Mouse (Mus musculus) CH12.LX (cell line): ENCODE measurements around the gene Cited2. TPM values are rescaled to one million over a fixed set of nuclear protein-coding genes. Genes with fewer than 3 reads are reported as not detected.

Experiments used
- DNase-seq: peaks from one replicate; pipeline ENCODE4 v3.0.0-alpha.2; 2013; ENCODE audit errors: extremely low read depth
- H3K27ac ChIP-seq: 2 replicates; pipeline ENCODE4 v1.5.1; 2012; ENCODE audit warnings: low read depth, mild to moderate bottlenecking, control low read depth, moderate library complexity; ENCODE audit not compliant: insufficient read depth
- H3K27me3 ChIP-seq: replicated peaks from 2 replicates; pipeline ENCODE3; 2012; ENCODE audit warnings: inconsistent platforms
- H3K36me3 ChIP-seq, 2 experiments: replicated peaks in 1 of 2; 2 replicates each; pipeline versions ENCODE3 to v1.6.1; 2012; ENCODE audit warnings: inconsistent platforms in 1 of 2, low read length in 1 of 2, mild to moderate bottlenecking in 1 of 2, mixed read lengths in 1 of 2, moderate library complexity in 1 of 2; ENCODE audit not compliant: control insufficient read depth in 1 of 2, insufficient read depth in 1 of 2
- H3K4me1 ChIP-seq, 2 experiments: 2 replicates each; pipeline ENCODE4 v1.6.1; 2012; ENCODE audit warnings: inconsistent platforms in 1 of 2, moderate library complexity in 1 of 2; ENCODE audit not compliant: insufficient read depth in 2 of 2, control insufficient read depth in 1 of 2
- H3K4me2 ChIP-seq: 2 replicates; pipeline ENCODE4 v1.6.1; 2012; ENCODE audit warnings: low read depth, mild to moderate bottlenecking, control low read depth; ENCODE audit not compliant: poor library complexity, insufficient read depth, severe bottlenecking
- H3K4me3 ChIP-seq, 3 experiments: fragments of 150-350 bp in 1 of 3; sonication (generic) in 1 of 3; replicated peaks in 1 of 3; 2 replicates each; pipeline versions ENCODE3 to v1.5.1; 2011 to 2012; ENCODE audit warnings: low read depth in 2 of 3, low read length in 2 of 3, mild to moderate bottlenecking in 2 of 3, moderate library complexity in 2 of 3, control low read depth in 1 of 3, improper control_type of control experiment in 1 of 3, inconsistent platforms in 1 of 3, mixed read lengths in 1 of 3; ENCODE audit not compliant: poor library complexity in 1 of 3
- H3K79me2 ChIP-seq: replicated peaks from 2 replicates; pipeline ENCODE4 v1.6.1; 2012; ENCODE audit warnings: mild to moderate bottlenecking, moderate library complexity; ENCODE audit not compliant: control insufficient read depth, poor library complexity, insufficient read depth, severe bottlenecking; ENCODE audit errors: extremely low read depth
- H3K9ac ChIP-seq: 2 replicates; pipeline ENCODE4 v1.6.1; 2012; ENCODE audit warnings: low read depth, mild to moderate bottlenecking, control low read depth, moderate library complexity; ENCODE audit not compliant: insufficient read depth
- H3K9me3 ChIP-seq: replicated peaks from 2 replicates; pipeline ENCODE3; 2012; ENCODE audit warnings: low read length, inconsistent platforms, mixed read lengths
- BHLHE40 ChIP-seq: IDR thresholded peaks from 2 replicates; pipeline ENCODE4 v1.6.1; 2011; ENCODE audit warnings: mild to moderate bottlenecking, low read depth, low read length, improper control_type of control experiment
- CHD1 ChIP-seq: IDR thresholded peaks from 2 replicates; pipeline ENCODE4 v1.6.1; 2012; ENCODE audit warnings: low read depth, low read length, improper control_type of control experiment, inconsistent platforms
- CHD2 ChIP-seq: IDR thresholded peaks from 2 replicates; pipeline ENCODE4 v1.6.1; 2011; ENCODE audit warnings: low read length, improper control_type of control experiment
- CTCF ChIP-seq, 2 experiments: IDR thresholded peaks in 1 of 2; conservative IDR thresholded peaks in 1 of 2; 2 replicates each; pipeline ENCODE4 v1.5.1; 2011 to 2012; ENCODE audit warnings: low read depth in 2 of 2, low read length in 2 of 2, improper control_type of control experiment in 1 of 2, inconsistent platforms in 1 of 2, mild to moderate bottlenecking in 1 of 2, moderate library complexity in 1 of 2
- E2F4 ChIP-seq: IDR thresholded peaks from 2 replicates; pipeline ENCODE4 v1.6.1; 2011; ENCODE audit warnings: low read depth, low read length, improper control_type of control experiment; ENCODE audit not compliant: insufficient replicate concordance
- ELF1 ChIP-seq: IDR thresholded peaks from 2 replicates; pipeline ENCODE4 v1.6.1; 2014; ENCODE audit warnings: low read depth, mild to moderate bottlenecking, inconsistent platforms, low read length, improper control_type of control experiment
- EP300 ChIP-seq: IDR thresholded peaks from 2 replicates; pipeline ENCODE4 v1.6.1; 2011; ENCODE audit warnings: low read length, improper control_type of control experiment
- ETS1 ChIP-seq: conservative IDR thresholded peaks from 2 replicates; pipeline ENCODE4 v1.6.1; 2012; ENCODE audit warnings: low read depth, mild to moderate bottlenecking, inconsistent platforms, low read length, improper control_type of control experiment, moderate library complexity
- GABPA ChIP-seq: IDR thresholded peaks from 2 replicates; pipeline ENCODE4 v1.6.1; 2012; ENCODE audit warnings: low read depth, low read length, improper control_type of control experiment, inconsistent platforms; ENCODE audit not compliant: insufficient replicate concordance
- HCFC1 ChIP-seq: IDR thresholded peaks from 2 replicates; pipeline ENCODE4 v1.6.1; 2012; ENCODE audit warnings: low read depth, mild to moderate bottlenecking, inconsistent platforms, low read length, improper control_type of control experiment
- IRF4 ChIP-seq: IDR thresholded peaks from 2 replicates; pipeline ENCODE4 v1.6.1; 2014; ENCODE audit warnings: low read depth, mild to moderate bottlenecking, inconsistent platforms, low read length, improper control_type of control experiment
- JUN ChIP-seq: IDR thresholded peaks from 2 replicates; pipeline ENCODE4 v1.6.1; 2011; ENCODE audit warnings: low read depth, mild to moderate bottlenecking, low read length, improper control_type of control experiment, moderate library complexity; ENCODE audit not compliant: insufficient read depth
- JUND ChIP-seq: conservative IDR thresholded peaks from 2 replicates; pipeline ENCODE4 v1.6.1; 2011; ENCODE audit warnings: low read depth, low read length, improper control_type of control experiment
- KAT2A ChIP-seq: IDR thresholded peaks from 2 replicates; pipeline ENCODE4 v1.6.1; 2012; ENCODE audit warnings: low read length, improper control_type of control experiment, inconsistent platforms; ENCODE audit not compliant: insufficient replicate concordance
- MAFK ChIP-seq: IDR thresholded peaks from 2 replicates; pipeline ENCODE4 v1.6.1; 2011; ENCODE audit warnings: low read length, improper control_type of control experiment; ENCODE audit not compliant: insufficient replicate concordance
- MAX ChIP-seq: IDR thresholded peaks from 2 replicates; pipeline ENCODE4 v1.6.1; 2011; ENCODE audit warnings: low read length, improper control_type of control experiment
- MAZ ChIP-seq: IDR thresholded peaks from 2 replicates; pipeline ENCODE4 v1.6.1; 2012; ENCODE audit warnings: low read depth, mild to moderate bottlenecking, inconsistent platforms, low read length, improper control_type of control experiment, moderate library complexity
- MEF2A ChIP-seq: IDR thresholded peaks from 2 replicates; pipeline ENCODE4 v1.6.1; 2014; ENCODE audit warnings: low read depth, mild to moderate bottlenecking, inconsistent platforms, low read length, improper control_type of control experiment, borderline replicate concordance
- MXI1 ChIP-seq: IDR thresholded peaks from 2 replicates; pipeline ENCODE4 v1.6.1; 2011; ENCODE audit warnings: mild to moderate bottlenecking, low read depth, low read length, improper control_type of control experiment
- MYC ChIP-seq: IDR thresholded peaks from 2 replicates; pipeline ENCODE4 v1.6.1; 2011; ENCODE audit warnings: low read depth, mild to moderate bottlenecking, improper control_type of control experiment, low read length
- NELFE ChIP-seq: IDR thresholded peaks from 2 replicates; pipeline ENCODE4 v1.6.1; 2011; ENCODE audit warnings: low read depth, low read length, improper control_type of control experiment
- NRF1 ChIP-seq: IDR thresholded peaks from 2 replicates; pipeline ENCODE4 v1.6.1; 2014; ENCODE audit warnings: low read depth, mild to moderate bottlenecking, inconsistent platforms, low read length, improper control_type of control experiment, moderate library complexity
- PAX5 ChIP-seq: IDR thresholded peaks from 2 replicates; pipeline ENCODE4 v1.6.1; 2012; ENCODE audit warnings: low read length, inconsistent platforms, mixed read lengths
- POLR2A ChIP-seq: IDR thresholded peaks from 2 replicates; pipeline ENCODE4 v1.6.1; 2011; ENCODE audit warnings: low read depth, mild to moderate bottlenecking, improper control_type of control experiment, low read length
- POLR2AphosphoS2 ChIP-seq: IDR thresholded peaks from 2 replicates; pipeline ENCODE4 v1.6.1; 2011; ENCODE audit warnings: low read depth, low read length, improper control_type of control experiment
- RAD21 ChIP-seq: IDR thresholded peaks from 2 replicates; pipeline ENCODE4 v1.6.1; 2011; ENCODE audit warnings: low read depth, mild to moderate bottlenecking, low read length, improper control_type of control experiment, moderate library complexity
- RCOR1 ChIP-seq: conservative IDR thresholded peaks from 2 replicates; pipeline ENCODE4 v1.6.1; 2012; ENCODE audit warnings: low read depth, mild to moderate bottlenecking, inconsistent platforms, low read length, improper control_type of control experiment
- SIN3A ChIP-seq: IDR thresholded peaks from 2 replicates; pipeline ENCODE4 v1.6.1; 2012; ENCODE audit warnings: low read length, improper control_type of control experiment, inconsistent platforms
- SMC3 ChIP-seq: IDR thresholded peaks from 2 replicates; pipeline ENCODE4 v1.6.1; 2011; ENCODE audit warnings: low read depth, low read length, improper control_type of control experiment
- TBP ChIP-seq: conservative IDR thresholded peaks from 2 replicates; pipeline ENCODE4 v1.6.1; 2011; ENCODE audit warnings: low read depth, low read length, improper control_type of control experiment
- TCF12 ChIP-seq: IDR thresholded peaks from 2 replicates; pipeline ENCODE4 v1.6.1; 2014; ENCODE audit warnings: low read depth, mild to moderate bottlenecking, inconsistent platforms, low read length, improper control_type of control experiment
- UBTF ChIP-seq: IDR thresholded peaks from 2 replicates; pipeline ENCODE4 v1.6.1; 2012; ENCODE audit warnings: low read depth, mild to moderate bottlenecking, inconsistent platforms, low read length, improper control_type of control experiment, moderate library complexity
- USF1 ChIP-seq: IDR thresholded peaks from 2 replicates; pipeline ENCODE4 v1.6.1; 2014; ENCODE audit warnings: low read depth, mild to moderate bottlenecking, inconsistent platforms, low read length, improper control_type of control experiment
- USF2 ChIP-seq: conservative IDR thresholded peaks from 2 replicates; pipeline ENCODE4 v1.6.1; 2011; ENCODE audit warnings: low read depth, low read length, improper control_type of control experiment
- ZC3H11A ChIP-seq: IDR thresholded peaks from 2 replicates; pipeline ENCODE4 v1.6.1; 2012; ENCODE audit warnings: low read depth, mild to moderate bottlenecking, inconsistent platforms, low read length, improper control_type of control experiment
- ZKSCAN1 ChIP-seq: IDR thresholded peaks from 2 replicates; pipeline ENCODE4 v1.6.1; 2012; ENCODE audit warnings: low read depth, inconsistent platforms, low read length, improper control_type of control experiment, borderline replicate concordance
- ZMIZ1 ChIP-seq: IDR thresholded peaks from 2 replicates; pipeline ENCODE4 v1.6.1; 2012; ENCODE audit warnings: low read depth, mild to moderate bottlenecking, inconsistent platforms, low read length, improper control_type of control experiment
- ZNF384 ChIP-seq: IDR thresholded peaks from 2 replicates; pipeline ENCODE4 v1.6.1; 2012; ENCODE audit warnings: low read depth, low read length, improper control_type of control experiment, inconsistent platforms
- dilution Hi-C: fragments of 300-500 bp; cut with MboI; formaldehyde crosslinking; loops from 2 replicates; pipeline ENCODE4 v1.14.3; 2020; ENCODE audit warnings: low sequenced_read_pairs; ENCODE audit not compliant: extremely low pct_unique_long_range_greater_than_20kb, extremely low pct_ligation_motif_present
- in situ Hi-C: fragments of 300-500 bp; cut with MboI; formaldehyde crosslinking; loops from 3 replicates; pipeline ENCODE4 v1.14.3; 2019; ENCODE audit warnings: low sequenced_read_pairs, low pct_ligation_motif_present, low pct_unique_long_range_greater_than_20kb, mixed read lengths
- polyA plus RNA-seq: library from polyadenylated mRNA; unstranded; fragments of >175 nt; gene quantifications from 2 replicates; pipeline ENCODE4 v1.2.1, GENCODE M21; 2012; ENCODE audit warnings: low read depth; ENCODE audit not compliant: insufficient read length
- total RNA-seq, 2 experiments: library from RNA; depleted of rRNA; stranded (reverse); fragments of 300-350 nt in 1 of 2; fragments of >200 nt in 1 of 2; gene quantifications; 2 replicates each; pipeline ENCODE4 v1.2.3; 2012 to 2014

The Cited2 gene
- total RNA-seq (2012; rRNA removed) (25.3 and 28.6 TPM in 2 replicates), total RNA-seq (2014; rRNA removed) (22.6 and 23.7 TPM in 2 replicates), polyA plus RNA-seq (119 and 149 TPM in 2 replicates)

DNA sequence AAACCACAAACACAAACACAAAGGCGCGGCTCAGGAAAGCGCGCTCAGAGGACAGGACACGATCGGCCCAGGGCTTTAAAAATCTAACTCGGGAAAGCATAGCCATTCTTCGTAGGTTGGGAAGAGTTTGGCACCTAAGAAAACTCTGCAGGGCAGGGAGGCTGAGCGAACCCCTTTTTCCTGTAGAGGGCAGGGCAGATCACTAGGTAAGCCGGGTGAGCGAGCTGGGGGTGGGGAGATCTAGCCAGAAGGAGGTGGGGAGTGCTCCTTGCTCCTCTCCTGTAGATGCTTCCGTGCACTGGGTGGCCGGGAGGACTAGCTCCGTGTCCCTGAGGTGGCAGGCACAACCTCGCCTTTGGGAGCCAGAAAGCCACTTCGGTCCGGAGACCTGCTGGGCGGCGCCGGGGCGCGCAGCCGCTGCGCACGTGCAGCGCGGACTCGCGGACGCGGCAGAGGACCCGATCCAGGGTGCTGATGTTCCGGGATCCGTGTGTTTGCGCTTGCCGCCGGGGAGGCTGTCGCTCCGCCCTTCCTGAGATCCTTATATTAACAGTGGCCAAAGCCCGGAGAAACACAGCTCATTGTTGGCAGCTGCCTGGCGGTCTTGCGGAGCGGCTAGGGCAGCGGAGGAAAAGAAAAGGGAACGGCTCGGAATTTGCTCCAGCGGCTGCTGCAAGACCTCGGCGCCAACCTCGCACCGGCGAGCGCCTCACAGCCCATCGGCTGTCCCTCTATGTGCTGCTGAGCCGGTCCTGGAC is at the start of gene Cited2:
Cited2 (plus strand) TSS at position 566 of the 758 bp plus-strand sequence.
- Histone ChIP-seq H3K27ac (peak within 1 kb of the TSS; percentile 92), H3K4me2 (peak within 1 kb of the TSS; percentile 68), H3K36me3 (peaks cover 11 to 22% of the 10 kb centered on the region in 2 experiments), H3K79me2 (peaks cover 23% of the 10 kb centered on the region), H3K9ac (peak within 1 kb of the TSS; percentile 98), H3K27me3 (no peaks in the 10 kb centered on the region), H3K9me3 (no peaks in the 10 kb centered on the region), H3K4me1 (peaks cover 8 to 33% of the 10 kb centered on the region in 2 experiments; a peak in 3 of 4 replicates), H3K4me3 (peak within 1 kb of the TSS; percentile 70 to 93 (median 78))
- TF ChIP-seq ZNF384 (peak; percentile 5; the same call in 1 of the 2 replicates), CHD2 (peak; percentile 38), MEF2A (no peak), EP300 (no peak), KAT2A (no peak), MAX (peak; percentile 79), ETS1 (peak; percentile 11; the same call in 1 of the 2 replicates), TCF12 (peak; percentile 98), ZKSCAN1 (no peak), MYC (peak; percentile 95), ZC3H11A (no peak), MAFK (0 out of 2 replicates have a peak, but pooled peaks have one; percentile 35), BHLHE40 (peak; percentile 100), ZMIZ1 (peak; percentile 99), GABPA (no peak), E2F4 (no peak), NRF1 (peak; percentile 72), USF2 (no peak), MXI1 (peak; percentile 76), PAX5 (no peak), RCOR1 (peak; percentile 87), POLR2AphosphoS2 (peak; percentile 99), TBP (peak; percentile 98), JUN (no peak), MAZ (no peak), CTCF (conservative IDR thresholded peaks at IDR 0.05 in 1 of 2, IDR thresholded peaks at IDR 0.05 in 1 of 2; ENCODE audit: low read depth in 2 of 2, low read length in 2 of 2) (peak in 1 of 2 experiments; percentile 46; a peak in 2 of 4 replicates), JUND (no peak), CHD1 (no peak), IRF4 (peak; percentile 74), UBTF (no peak; the same call in 1 of the 2 replicates), HCFC1 (peak; percentile 59), NELFE (peak; percentile 100), POLR2A (peak; percentile 100), RAD21 (peak; percentile 16), ELF1 (peak; percentile 70), SMC3 (peak; percentile 36), SIN3A (peak; percentile 96), USF1 (no peak)
- dilution Hi-C loops (no loop called here), in situ Hi-C loops (loop anchor here (5.0 to 25.0 kb wide), 4 partner anchors 41 to 736 kb away; no protein-coding TSS in a partner anchor)
- DNase-seq, result peak; percentile 85
